Mouse (Mus musculus) C2C12 (cell line): ENCODE data around the gene Gm1123. TPM values are rescaled to one million over a fixed set of nuclear protein-coding genes. Genes with fewer than 3 reads are reported as not detected.

ENCODE experiments used
- H3K27me3 ChIP-seq: one replicate; pipeline ENCODE4 v1.6.1; 2011; ENCODE audit not compliant: control insufficient read depth, insufficient read depth, insufficient read length
- H3K36me3 ChIP-seq: one replicate; pipeline ENCODE4 v1.6.1; 2011; ENCODE audit not compliant: control insufficient read depth, insufficient read depth
- H3K4me3 ChIP-seq: one replicate; pipeline ENCODE4 v1.5.1; 2011; ENCODE audit warnings: mild to moderate bottlenecking, control low read depth; ENCODE audit not compliant: poor library complexity, insufficient read depth, severe bottlenecking
- H3K79me2 ChIP-seq: one replicate; pipeline ENCODE4 v1.6.1; 2011; ENCODE audit not compliant: control insufficient read depth, insufficient read depth
- H3K79me3 ChIP-seq: one replicate; pipeline ENCODE4 v1.6.1; 2011; ENCODE audit warnings: low read depth, control low read depth
- H3ac ChIP-seq: one replicate; pipeline ENCODE3; 2011; ENCODE audit warnings: low read depth; ENCODE audit not compliant: control insufficient read depth, insufficient read length
- CEBPB ChIP-seq: IDR thresholded peaks from one replicate; pipeline ENCODE4 v1.6.1; 2011; ENCODE audit warnings: low read depth, mild to moderate bottlenecking, control low read depth, moderate library complexity
- CTCF ChIP-seq: IDR thresholded peaks from one replicate; pipeline ENCODE4 v1.5.1; 2011; ENCODE audit not compliant: control insufficient read depth, insufficient read depth, insufficient read length
- FOSL1 ChIP-seq: IDR thresholded peaks from one replicate; pipeline ENCODE4 v1.8.0; 2011; ENCODE audit warnings: mild to moderate bottlenecking, low read length; ENCODE audit not compliant: poor library complexity, insufficient read depth, severe bottlenecking
- MAX ChIP-seq: IDR thresholded peaks from one replicate; pipeline ENCODE4 v1.6.1; 2011; ENCODE audit warnings: mild to moderate bottlenecking, control low read depth
- MYOD1 ChIP-seq: IDR thresholded peaks from one replicate; pipeline ENCODE4 v1.6.1; 2011; ENCODE audit warnings: low read depth; ENCODE audit not compliant: control insufficient read depth, insufficient read length
- MYOG ChIP-seq: IDR thresholded peaks from one replicate; pipeline ENCODE4 v1.6.1; 2011; ENCODE audit not compliant: control insufficient read depth, insufficient read length; ENCODE audit errors: extremely low read depth
- USF1 ChIP-seq: IDR thresholded peaks from one replicate; pipeline ENCODE4 v1.6.1; 2011; ENCODE audit warnings: low read depth, mild to moderate bottlenecking, control low read depth, moderate library complexity
- polyA plus RNA-seq: library from polyadenylated mRNA; unstranded; fragments of >200 nt; fragmentation: generic; extraction: Trizol; gene quantifications from one replicate; pipeline ENCODE4 v1.2.1, GENCODE M21; 2012; ENCODE audit warnings: missing spikeins

The Gm1123 gene
- polyA plus RNA-seq, 1 experiment = not detected

DNA sequence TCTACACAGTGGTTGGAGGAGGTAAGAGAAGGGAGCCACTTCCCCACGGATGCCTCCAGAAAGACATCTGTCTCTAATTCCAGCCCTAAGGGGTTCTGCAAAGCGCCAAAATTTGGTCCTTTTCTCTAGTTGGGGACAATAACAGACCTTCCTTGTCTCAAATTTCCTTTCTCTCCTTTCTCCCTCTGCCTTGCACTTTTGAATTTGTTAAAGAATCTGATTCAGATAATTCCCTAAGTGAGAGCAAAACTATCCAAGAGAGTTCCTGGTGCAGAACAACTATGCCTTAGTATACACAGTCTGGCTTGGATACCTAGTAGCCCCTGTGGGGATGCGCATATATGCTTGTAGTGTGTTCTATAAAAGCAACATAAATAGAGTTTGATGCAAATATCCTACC, 75.7 kb downstream of the Gm1123 start:
- H3K79me3 ChIP-seq = no peaks in the 10 kb centered on the region
- no peaks in the 10 kb centered on the region for H3K79me2 ChIP-seq
- H3K27me3 ChIP-seq = peaks cover 84% of the 10 kb centered on the region
- no peak for TF ChIP-seq MYOG
- no peak for TF ChIP-seq USF1
- TF ChIP-seq CEBPB = no peak
- TF ChIP-seq CTCF = no peak
- TF ChIP-seq FOSL1 = no peak
- TF ChIP-seq MYOD1 = no peak
- no peak for TF ChIP-seq MAX
- H3K36me3 ChIP-seq = no peaks in the 10 kb centered on the region
- no peak overlapping the region for H3K4me3 ChIP-seq
- H3ac ChIP-seq = no peak overlapping the region

DNA sequence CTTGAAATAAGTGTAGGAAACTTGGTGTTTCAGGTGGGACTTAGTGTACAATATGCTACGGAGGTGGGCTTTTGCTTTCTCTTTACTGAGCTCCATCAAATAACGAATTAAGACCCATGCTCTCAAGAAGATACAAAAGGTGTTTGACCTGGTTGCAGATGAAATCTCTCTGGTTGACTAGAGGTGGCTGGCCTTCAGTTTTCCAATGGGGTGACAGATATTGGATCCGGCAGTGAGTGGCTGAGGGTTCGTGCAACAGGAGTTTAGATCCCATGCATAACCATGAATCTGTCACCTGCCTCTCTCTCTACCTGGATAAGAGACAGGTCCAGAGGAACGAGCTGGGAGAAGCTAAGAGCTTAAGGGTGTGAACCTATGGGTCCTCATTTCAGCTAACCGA, 76.9 kb downstream of the Gm1123 start:
- Histone ChIP-seq H3K79me3 (no peaks in the 10 kb centered on the region), H3K79me2 (no peaks in the 10 kb centered on the region), H3K36me3 (no peaks in the 10 kb centered on the region), H3ac (no peak overlapping the region), H3K27me3 (peaks cover 92% of the 10 kb centered on the region), H3K4me3 (no peak overlapping the region)
- TF ChIP-seq USF1 = no peak
- TF ChIP-seq CTCF = no peak
- TF ChIP-seq MYOG = no peak
- TF ChIP-seq FOSL1 = no peak
- no peak for TF ChIP-seq CEBPB
- no peak for TF ChIP-seq MAX
- TF ChIP-seq MYOD1 = no peak

DNA sequence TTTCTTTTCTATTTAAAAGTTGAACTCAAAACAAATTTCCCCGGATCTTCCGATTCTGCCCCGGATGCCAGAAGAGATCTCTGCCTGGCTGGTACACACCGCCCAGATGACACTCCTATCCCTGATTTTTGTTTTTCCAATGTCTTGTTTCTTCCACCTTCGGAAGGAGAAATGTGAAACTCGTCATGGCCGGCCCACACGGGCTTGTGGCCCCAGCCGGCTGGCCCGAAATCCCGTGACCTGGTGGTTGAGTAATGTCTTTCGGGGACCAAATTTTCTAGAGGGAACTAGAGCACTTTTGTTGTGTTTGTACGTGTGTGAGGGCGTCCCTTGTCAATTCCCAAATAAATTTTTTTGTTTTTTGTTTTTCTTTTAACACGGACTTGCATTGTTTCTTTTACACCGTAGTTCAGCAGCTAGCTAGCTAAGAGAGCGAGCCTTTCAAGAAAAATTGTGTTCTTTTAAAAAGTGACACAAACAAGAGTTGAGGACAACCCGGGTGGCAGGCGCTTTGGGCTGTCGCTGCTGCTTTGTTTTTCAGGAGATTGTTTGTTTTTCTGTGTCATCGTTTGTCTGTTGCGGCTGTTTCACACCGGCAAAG, 77.7 kb downstream of the Gm1123 start:
- Histone ChIP-seq H3K79me2 (no peaks in the 10 kb centered on the region), H3K4me3 (no peak overlapping the region), H3K79me3 (no peaks in the 10 kb centered on the region), H3K27me3 (peaks cover 92% of the 10 kb centered on the region), H3K36me3 (no peaks in the 10 kb centered on the region), H3ac (no peak overlapping the region)
- TF ChIP-seq CEBPB (no peak), CTCF (no peak), MYOG (no peak), MYOD1 (no peak), FOSL1 (no peak), MAX (no peak), USF1 (no peak)

Other genes starting within 250 kb of the Gm1123 start
- not detected for gene Prr23a1, start 193.2 kb downstream of the Gm1123 start, polyA plus RNA-seq
- not detected for gene Prr23a2, start 179.2 kb downstream of the Gm1123 start, polyA plus RNA-seq
- gene Prr23a3, start 170.9 kb downstream of the Gm1123 start, polyA plus RNA-seq = not detected
- gene 7420426K07Rik, start 132.6 kb downstream of the Gm1123 start, polyA plus RNA-seq = not detected
- gene Foxl2, start 80.4 kb downstream of the Gm1123 start, polyA plus RNA-seq = 0.01 TPM
- 22.1 TPM for gene Faim, start 49.3 kb downstream of the Gm1123 start, polyA plus RNA-seq
- gene Pik3cb, start 104.9 kb upstream of the Gm1123 start, polyA plus RNA-seq = 3.4 TPM
- not detected for gene Faiml, start 201.5 kb upstream of the Gm1123 start, polyA plus RNA-seq
- gene Cep70, start 207.7 kb upstream of the Gm1123 start, polyA plus RNA-seq = 2.1 TPM